23 mouse cellular contexts compared by ENCODE assay signal in genomic region chr12:33277427-33277826, GRCm38 (mm10).
DNase-seq lines count a peak whose midpoint lies in the region; ATAC-seq and TF ChIP-seq lines count a peak whose summit lies in the region.
"Had no signal": no experiment of that assay in that cellular context is flagged by ENCODE, and none has a peak within 500 bp of the region (broad histone marks: within the 10 kb centered on the region; RNA-seq: fewer than 3 reads in every experiment).

No protein-coding gene starts in this region.

- no peak for TF ChIP-seq CTCF in forebrain, postnatal 0 days (IDR thresholded peaks at IDR 0.05; ENCODE audit: low read depth)

- H3K9ac ChIP-seq in forebrain, postnatal 0 days, result no peak overlapping the region
- no peak overlapping the region for H3K9ac ChIP-seq in forebrain, embryonic 13.5 days
- no peak overlapping the region for H3K9ac ChIP-seq in heart, embryonic 12.5 days
- H3K9ac ChIP-seq: forebrain, embryonic 12.5 days; heart, embryonic 13.5 days; hindbrain, embryonic 14.5 days had no signal

- ATAC-seq in forebrain, postnatal 0 days, result no peak
- no peak for ATAC-seq in forebrain, embryonic 13.5 days
- no peak for ATAC-seq in heart, embryonic 12.5 days (ENCODE audit: insufficient number of reproducible peaks, low FRiP score)
- ATAC-seq: CD4-positive, CD25-positive, alpha-beta regulatory T cell, adult 4 months; hindbrain, postnatal 0 days; inflammation-experienced regulatory T-cells, adult 6 months; intestine, embryonic 16.5 days had no signal

- H3K4me2 ChIP-seq in forebrain, postnatal 0 days (ENCODE audit: low read depth), result no peak overlapping the region
- no peak overlapping the region for H3K4me2 ChIP-seq in forebrain, embryonic 13.5 days
- H3K4me2 ChIP-seq in heart, embryonic 12.5 days, result no peak overlapping the region
- H3K4me2 ChIP-seq: forebrain, embryonic 12.5 days; heart, embryonic 13.5 days; hindbrain, embryonic 14.5 days had no signal

- 70% methylated on average over 7 of the region's 7 CpGs for WGBS in forebrain, postnatal 0 days
- 78% methylated on average over 7 of the region's 7 CpGs for WGBS in forebrain, embryonic 13.5 days
- WGBS in heart, embryonic 12.5 days, result 64% methylated on average over 7 of the region's 7 CpGs

- no peaks in the 10 kb centered on the region for H3K27me3 ChIP-seq in forebrain, postnatal 0 days (ENCODE audit: insufficient read depth, low read length)
- H3K27me3 ChIP-seq in forebrain, embryonic 13.5 days, result no peaks in the 10 kb centered on the region
- no peaks in the 10 kb centered on the region for H3K27me3 ChIP-seq in heart, embryonic 12.5 days (replicated peaks)
- H3K27me3 ChIP-seq: forebrain, embryonic 12.5 days had no signal

- no peaks in the 10 kb centered on the region for H3K36me3 ChIP-seq in forebrain, postnatal 0 days (ENCODE audit: insufficient read depth)
- H3K36me3 ChIP-seq in forebrain, embryonic 13.5 days (ENCODE audit: poor library complexity, severe bottlenecking), result no peaks in the 10 kb centered on the region
- H3K36me3 ChIP-seq in heart, embryonic 12.5 days, result 0 out of 2 replicates have a peak, but pooled peaks cover 3% of the 10 kb centered on the region
- H3K36me3 ChIP-seq: forebrain, embryonic 12.5 days; heart, embryonic 13.5 days had no signal

- H3K27ac ChIP-seq in forebrain, postnatal 0 days (ENCODE audit: low read depth, low read length), result no peak overlapping the region
- H3K27ac ChIP-seq in forebrain, embryonic 13.5 days, result no peak overlapping the region
- H3K27ac ChIP-seq in heart, embryonic 12.5 days (ENCODE audit: poor library complexity, severe bottlenecking), result no peak overlapping the region
- H3K27ac ChIP-seq: forebrain, embryonic 12.5 days; heart, embryonic 13.5 days; hindbrain, embryonic 14.5 days; hindbrain, postnatal 0 days had no signal

- H3K9me3 ChIP-seq in forebrain, postnatal 0 days (ENCODE audit: low read length), result no peaks in the 10 kb centered on the region
- no peaks in the 10 kb centered on the region for H3K9me3 ChIP-seq in forebrain, embryonic 13.5 days (replicated peaks)
- no peaks in the 10 kb centered on the region for H3K9me3 ChIP-seq in heart, embryonic 12.5 days (replicated peaks)
- H3K9me3 ChIP-seq: forebrain, embryonic 12.5 days; heart, embryonic 13.5 days had no signal

- no peaks in the 10 kb centered on the region for H3K4me1 ChIP-seq in forebrain, postnatal 0 days (ENCODE audit: insufficient read depth)
- 0 out of 2 replicates have a peak, but pooled peaks cover 12% of the 10 kb centered on the region for H3K4me1 ChIP-seq in forebrain, embryonic 13.5 days
- H3K4me1 ChIP-seq in heart, embryonic 12.5 days (replicated peaks), result no peaks in the 10 kb centered on the region
- H3K4me1 ChIP-seq: heart, embryonic 13.5 days had no signal

- peak; percentile 25 for DNase-seq in forebrain, postnatal 0 days
- DNase-seq in heart, adult 11 months, result peak; percentile 74
- peak; percentile 42 for DNase-seq in brain, adult 2 months (ENCODE audit: low read depth, low spot score)
- peak; percentile 35 for DNase-seq in telencephalon, adult 2 months (ENCODE audit: low read depth, low spot score)
- DNase-seq: adrenal gland, adult 2 months; adrenal gland, postnatal 14 days; cerebellum, adult 11-12 months; cerebellum, adult 8-10 months; cerebellum, postnatal 14 days; gastrocnemius, postnatal 10 days; heart, adult 18-20 months; heart, postnatal 14 days; heart, postnatal 4 days; kidney, adult 18-20 months had no signal

- no peak overlapping the region for H3K4me3 ChIP-seq in forebrain, postnatal 0 days (ENCODE audit: low read depth, low read length)
- no peak overlapping the region for H3K4me3 ChIP-seq in forebrain, embryonic 13.5 days
- H3K4me3 ChIP-seq in heart, embryonic 12.5 days, result no peak overlapping the region
- H3K4me3 ChIP-seq: forebrain, embryonic 12.5 days; heart, embryonic 13.5 days had no signal
